Mouse (Mus musculus) CD4-positive, CD25-positive, alpha-beta regulatory T cell, adult 2 months (primary cell): ENCODE results near the gene P4htm.

Source experiments
- DNase-seq: peaks from one replicate; pipeline ENCODE4 v3.0.0-alpha.2; 2012; ENCODE audit warnings: low read depth, low spot score

P4htm gene

DNA sequence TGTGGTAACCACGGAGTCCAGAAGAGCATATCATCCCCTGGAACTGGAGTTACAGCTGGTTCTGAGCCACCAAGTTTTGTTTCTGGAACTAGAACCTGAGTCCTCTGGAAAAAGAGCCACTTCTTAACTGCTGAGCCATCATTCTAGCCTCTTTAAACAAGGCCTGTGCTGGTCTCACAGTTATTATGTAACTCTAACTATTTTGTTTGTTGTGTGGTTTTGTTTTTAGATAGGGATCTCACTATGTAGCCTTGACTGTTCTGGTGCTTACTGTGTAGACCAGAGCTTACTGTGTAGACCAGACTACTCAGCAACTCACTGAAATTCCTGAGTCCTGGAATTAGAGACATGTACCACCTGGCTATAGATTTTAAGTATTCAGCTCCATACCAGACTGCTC, 50.6 kb downstream of the P4htm start:
- DNase-seq = no peak

GRCm38 (mm10) chr9:108545986-108546385, 51.5 kb downstream of the P4htm start:
- DNase-seq = no peak

DNA sequence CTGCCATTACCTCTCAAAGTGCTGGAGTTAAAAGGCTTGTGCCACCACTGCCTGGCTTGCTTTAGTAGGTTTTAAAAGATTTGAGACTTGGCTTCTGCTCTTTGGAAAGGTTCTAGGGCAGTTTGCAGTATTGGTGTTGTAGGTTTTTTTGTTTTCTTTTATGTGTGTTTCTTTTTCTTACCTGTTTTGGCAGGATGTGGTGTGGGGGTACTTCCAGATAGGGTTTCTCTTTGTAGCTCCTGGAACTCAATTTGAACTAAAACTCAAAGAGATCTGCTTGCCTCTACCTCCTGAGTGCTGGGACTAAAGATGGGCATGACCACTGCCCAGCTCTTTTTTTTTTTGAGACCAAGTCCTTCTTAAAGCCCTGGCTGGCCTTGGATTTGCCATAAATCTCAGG, 56.6 kb downstream of the P4htm start:
- DNase-seq = peak; percentile 45

- no peak for DNase-seq
These were observed 66.0 kb downstream of the P4htm start for GRCm38 (mm10) chr9:108531496-108531895.

- no peak for DNase-seq
These were observed 66.5 kb downstream of the P4htm start for GRCm38 (mm10) chr9:108530954-108531353.
